ENCODE assay signal across 8 mouse cellular contexts in the genomic region with DNA sequence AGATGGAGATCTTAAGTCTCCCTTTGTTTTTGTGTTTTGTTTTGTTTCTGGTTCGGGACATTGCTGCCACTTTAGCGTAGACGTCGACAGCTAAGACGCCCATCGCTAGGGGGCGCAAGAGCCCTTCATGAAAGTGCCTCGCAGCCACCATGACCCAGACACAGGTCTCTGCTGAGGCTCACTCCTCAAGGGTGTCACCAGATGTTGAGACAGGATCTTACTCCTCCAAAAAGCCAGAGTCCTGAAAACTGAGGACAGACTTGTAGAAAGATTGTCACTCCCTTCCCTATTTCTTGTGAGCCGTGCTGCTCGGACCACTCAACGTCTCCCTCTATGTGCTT.
DNase-seq lines count a peak whose midpoint lies in the region; ATAC-seq lines count a peak whose summit lies in the region.

No protein-coding gene starts in this region.

- peak overlapping the region; percentile 67; the same call in 1 of the 2 replicates for H3K9ac ChIP-seq in hindbrain, embryonic 13.5 days

- H3K36me3 ChIP-seq in hindbrain, embryonic 13.5 days = no peaks in the 10 kb centered on the region

- H3K4me1 ChIP-seq in hindbrain, embryonic 13.5 days (replicated peaks) = peaks cover 41% of the 10 kb centered on the region

- H3K27me3 ChIP-seq in hindbrain, embryonic 13.5 days = peaks cover 34% of the 10 kb centered on the region

- no peaks in the 10 kb centered on the region for H3K9me3 ChIP-seq in hindbrain, embryonic 13.5 days

- peak; percentile 34 for DNase-seq in T-cell, adult 2 months (ENCODE audit: low spot score)
- DNase-seq in cerebellum, postnatal 10 days = peak; percentile 94 to 97
- peak; percentile 89 to 95 for DNase-seq in frontal cortex, postnatal 25 days (ENCODE audit: low spot score in 2 of 2)
- peak; percentile 87 to 90 for DNase-seq in layer of hippocampus, postnatal 14 days (ENCODE audit: low spot score in 2 of 2)
- peak; percentile 85 for DNase-seq in lung, postnatal 10 days
- peak; percentile 78 for DNase-seq in retina, postnatal 7 days (ENCODE audit: low read depth, low spot score)
- peak; percentile 69 to 91 for DNase-seq in urinary bladder, postnatal 4 days (ENCODE audit: low spot score in 2 of 2)

- ATAC-seq in hindbrain, embryonic 13.5 days (ENCODE audit: low FRiP score) = peak; percentile 69

- no peak overlapping the region for H3K27ac ChIP-seq in hindbrain, embryonic 13.5 days

- 13% methylated on average over 11 of the region's 11 CpGs for WGBS in hindbrain, embryonic 13.5 days

- peak overlapping the region; percentile 31 for H3K4me3 ChIP-seq in hindbrain, embryonic 13.5 days

- H3K4me2 ChIP-seq in hindbrain, embryonic 13.5 days = peak overlapping the region; percentile 62

Comparison
In these comparisons a context has a peak if more than half of its experiments do, and no peak if none do; other contexts are left out.
1. DNase-seq: peak in every context shown above with its lines; median percentile 96 in cerebellum, postnatal 10 days; 92 in frontal cortex, postnatal 25 days; 88 in layer of hippocampus, postnatal 14 days; 85 in lung, postnatal 10 days; 80 in urinary bladder, postnatal 4 days; 78 in retina, postnatal 7 days; 34 in T-cell, adult 2 months.